Mouse (Mus musculus): ENCODE measurements around the gene Cbx7. TPM values are rescaled to one million over a fixed set of nuclear protein-coding genes. Genes with fewer than 3 reads are reported as not detected.

The Cbx7 gene
- polyA plus RNA-seq, 1 experiment from 2014 or later, result 4.7 TPM

DNA sequence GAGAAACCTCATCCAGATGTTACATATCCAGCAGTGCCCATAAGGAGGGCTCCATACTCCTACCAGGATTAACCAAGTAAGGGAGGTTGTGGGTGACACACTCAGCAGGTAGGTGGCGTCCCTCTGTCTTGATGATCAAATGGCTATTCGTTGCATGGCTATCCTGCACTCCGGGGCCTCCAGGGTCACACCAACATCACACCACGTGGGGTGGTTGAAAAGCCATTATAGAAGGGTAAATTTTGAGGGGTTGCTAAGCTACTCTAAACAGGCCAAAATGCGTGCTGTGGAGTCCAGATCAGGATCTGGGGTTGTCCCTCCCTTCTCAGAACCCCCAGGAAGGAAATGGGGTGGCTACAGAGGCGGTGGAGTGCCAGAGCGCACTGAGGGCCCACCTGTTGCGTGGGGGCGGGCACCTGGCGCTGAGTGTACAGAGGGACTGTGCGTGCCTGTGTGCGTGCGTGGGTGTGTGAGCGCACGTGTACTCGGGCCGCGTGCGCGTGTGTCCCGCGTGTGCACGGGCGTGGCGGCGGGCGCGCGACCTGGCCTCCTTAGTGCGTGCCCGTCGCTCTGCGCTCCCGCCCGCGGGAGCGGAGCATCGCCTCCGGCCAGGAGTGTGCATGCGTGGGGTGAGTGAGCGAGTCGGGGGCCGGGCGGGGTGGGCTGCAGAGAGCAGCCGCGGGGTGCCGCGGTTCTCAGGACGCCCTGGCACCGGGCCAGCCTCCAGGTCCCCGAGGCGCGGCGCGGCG, 41.0 kb upstream of the Cbx7 start:
- H3K36me3 ChIP-seq, result no peaks in the 10 kb centered on the region
- peak; percentile 78 for ATAC-seq (ENCODE audit: low FRiP score, low read depth)
- no peaks in the 10 kb centered on the region for H3K9me3 ChIP-seq
- peaks cover 24% of the 10 kb centered on the region for H3K27me3 ChIP-seq
- H3K4me3 ChIP-seq, result peak overlapping the region; percentile 62
- peak overlapping the region; percentile 77 for H3K9ac ChIP-seq
- peak overlapping the region; percentile 80 for H3K27ac ChIP-seq (replicated peaks)
- H3K4me2 ChIP-seq, result peak overlapping the region; percentile 95
- WGBS, result 2% methylated on average over 47 of the region's 56 CpGs
- peaks cover 37% of the 10 kb centered on the region for H3K4me1 ChIP-seq (replicated peaks)

DNA sequence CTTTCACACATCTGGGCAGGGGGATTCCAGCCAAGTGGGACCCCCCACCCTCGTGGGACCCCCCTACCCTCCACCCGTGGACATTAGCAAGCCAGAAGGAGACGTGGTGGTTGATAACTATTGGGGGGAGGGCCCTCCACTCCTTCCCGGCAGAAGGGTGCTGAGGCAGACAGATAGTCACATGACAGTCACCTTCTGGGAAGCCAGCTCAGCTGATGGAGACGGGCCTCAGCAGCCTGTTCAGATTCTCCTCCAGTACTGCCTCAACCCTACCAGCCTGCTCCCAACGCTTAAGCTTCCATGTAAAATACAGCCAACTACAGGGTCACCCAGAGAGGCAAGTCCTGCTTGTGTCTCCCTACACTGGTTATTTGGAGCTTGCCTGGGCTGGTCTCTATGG, 40.3 kb upstream of the Cbx7 start:
- H3K9ac ChIP-seq, result no peak overlapping the region

GRCm38 (mm10) chr15:80010182-80010558, 39.3 kb upstream of the Cbx7 start:
- H3K4me2 ChIP-seq, result peak overlapping the region; percentile 26
- no peaks in the 10 kb centered on the region for H3K36me3 ChIP-seq
- WGBS, result 18% methylated on average over 7 of the region's 7 CpGs
- H3K4me1 ChIP-seq (replicated peaks), result peaks cover 31% of the 10 kb centered on the region
- no peaks in the 10 kb centered on the region for H3K9me3 ChIP-seq
- H3K27me3 ChIP-seq, result peaks cover 9% of the 10 kb centered on the region
- H3K27ac ChIP-seq (replicated peaks), result no peak overlapping the region
- H3K9ac ChIP-seq, result no peak overlapping the region
- H3K4me3 ChIP-seq, result no peak overlapping the region
- ATAC-seq (ENCODE audit: low FRiP score, low read depth), result no peak

More for the DNA sequence above, 40.3 kb upstream of the Cbx7 start:
- no peaks in the 10 kb centered on the region for H3K36me3 ChIP-seq
- peaks cover 37% of the 10 kb centered on the region for H3K4me1 ChIP-seq (replicated peaks)
- peaks cover 19% of the 10 kb centered on the region for H3K27me3 ChIP-seq
- 0 out of 2 replicates have a peak overlapping the region, but pooled peaks have one; percentile 62 for H3K4me3 ChIP-seq
- no peaks in the 10 kb centered on the region for H3K9me3 ChIP-seq
- WGBS, result 37% methylated on average over 6 of the region's 6 CpGs
- H3K4me2 ChIP-seq, result peak overlapping the region; percentile 95
- no peak for ATAC-seq (ENCODE audit: low FRiP score, low read depth)
- H3K27ac ChIP-seq (replicated peaks), result no peak overlapping the region

DNA sequence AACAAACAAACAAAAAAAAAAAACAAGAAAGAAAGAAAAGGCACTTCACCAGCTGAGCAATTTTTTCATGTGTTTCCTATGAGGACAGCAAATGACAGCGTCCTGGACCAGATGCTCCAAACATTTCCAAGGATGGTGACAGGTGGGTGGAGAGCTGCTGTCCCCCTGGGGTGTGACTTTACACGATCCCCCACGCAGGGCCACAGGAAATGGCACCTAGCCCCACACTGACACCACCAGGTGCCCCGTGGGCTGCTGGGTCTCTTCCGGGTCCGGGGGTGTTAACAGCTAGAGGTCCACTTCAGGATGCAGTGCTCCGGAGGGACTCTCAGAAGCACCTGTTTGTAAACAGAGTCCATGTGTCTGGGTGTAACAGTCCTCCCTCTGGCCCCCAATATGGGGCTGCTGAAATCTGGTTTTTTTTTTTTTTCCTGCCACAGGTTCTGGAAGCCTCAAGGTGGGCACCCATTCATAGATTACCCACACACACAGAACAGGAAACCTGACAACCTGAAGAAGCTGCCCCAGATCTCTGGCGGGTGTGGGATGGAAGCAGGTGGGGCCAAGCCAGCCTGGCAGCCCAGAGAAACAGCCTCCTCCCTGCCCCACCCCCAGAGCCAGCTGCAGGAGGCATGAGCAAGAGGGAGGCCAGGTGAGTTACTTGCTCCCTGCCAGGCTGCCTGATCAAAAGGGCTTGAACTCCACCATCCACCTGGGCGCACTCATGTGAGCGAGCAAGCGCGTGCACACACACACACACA, 38.7 kb upstream of the Cbx7 start:
- Histone ChIP-seq H3K4me1 (replicated peaks) (peaks cover 30% of the 10 kb centered on the region), H3K4me2 (no peak overlapping the region), H3K36me3 (no peaks in the 10 kb centered on the region), H3K4me3 (no peak overlapping the region), H3K9me3 (no peaks in the 10 kb centered on the region), H3K27me3 (peaks cover 4% of the 10 kb centered on the region; the same call in 1 of the 2 replicates), H3K9ac (no peak overlapping the region), H3K27ac (replicated peaks) (no peak overlapping the region)
- ATAC-seq (ENCODE audit: low FRiP score, low read depth), result no peak
- 47% methylated on average over 10 of the region's 12 CpGs for WGBS

- WGBS, result 83% methylated on average over 6 of the region's 6 CpGs
- Histone ChIP-seq H3K9me3 (no peaks in the 10 kb centered on the region), H3K36me3 (no peaks in the 10 kb centered on the region), H3K4me1 (replicated peaks) (peaks cover 21% of the 10 kb centered on the region), H3K27me3 (no peaks in the 10 kb centered on the region), H3K27ac (replicated peaks) (no peak overlapping the region), H3K4me3 (no peak overlapping the region), H3K9ac (no peak overlapping the region), H3K4me2 (no peak overlapping the region)
- ATAC-seq (ENCODE audit: low FRiP score, low read depth), result no peak
Observed at GRCm38 (mm10) chr15:80008461-80008860, 37.5 kb upstream of the Cbx7 start.

DNA sequence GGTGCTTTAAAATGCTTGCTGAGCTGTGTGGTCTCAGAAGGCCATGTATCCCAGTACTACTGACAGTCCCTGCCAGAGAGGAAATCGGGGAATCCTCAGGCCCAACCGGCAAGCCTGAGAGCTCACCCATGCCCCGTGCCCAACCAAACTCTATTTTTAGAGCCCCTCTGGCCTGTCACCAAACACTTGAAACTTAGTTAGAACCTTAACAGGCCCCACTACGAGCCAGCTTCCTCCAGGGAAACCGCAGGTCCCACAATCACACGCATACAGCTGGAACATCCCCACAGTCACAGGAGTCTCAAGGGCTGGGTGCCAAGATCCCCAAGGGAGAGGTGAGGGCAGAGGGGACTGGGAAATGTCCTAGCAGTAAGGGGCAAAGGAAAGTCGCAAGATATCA, 35.2 kb upstream of the Cbx7 start:
- no peak overlapping the region for H3K4me3 ChIP-seq
- no peak overlapping the region for H3K4me2 ChIP-seq
- no peak overlapping the region for H3K9ac ChIP-seq
- no peak for ATAC-seq (ENCODE audit: low FRiP score, low read depth)
- no peaks in the 10 kb centered on the region for H3K9me3 ChIP-seq
- no peaks in the 10 kb centered on the region for H3K36me3 ChIP-seq
- H3K27me3 ChIP-seq, result no peaks in the 10 kb centered on the region
- peaks cover 7% of the 10 kb centered on the region for H3K4me1 ChIP-seq (replicated peaks)
- H3K27ac ChIP-seq (replicated peaks), result no peak overlapping the region
- 87% methylated on average over 7 of the region's 7 CpGs for WGBS

DNA sequence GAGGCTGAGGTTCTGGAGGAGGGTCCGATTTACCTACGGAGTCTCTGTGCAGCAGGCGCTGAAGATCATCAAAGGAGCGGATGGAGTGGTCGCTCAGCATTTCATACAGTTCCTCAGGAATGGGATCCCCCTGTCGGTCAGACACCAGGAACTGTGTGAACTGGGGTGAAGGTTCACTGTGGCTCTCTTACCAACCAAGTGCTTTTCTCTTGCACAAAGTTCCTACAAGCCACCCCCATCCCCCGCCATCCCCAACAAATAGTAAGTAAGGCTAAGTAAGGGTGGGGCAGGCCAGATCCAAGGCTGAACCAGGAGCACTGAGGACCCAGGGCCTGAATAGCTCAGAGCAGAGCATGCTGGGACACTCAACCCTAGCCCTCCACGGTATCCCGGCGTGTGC, 34.5 kb upstream of the Cbx7 start:
- Histone ChIP-seq H3K9me3 (no peaks in the 10 kb centered on the region), H3K4me2 (no peak overlapping the region), H3K27me3 (no peaks in the 10 kb centered on the region), H3K4me3 (no peak overlapping the region), H3K4me1 (replicated peaks) (peaks cover 7% of the 10 kb centered on the region), H3K36me3 (no peaks in the 10 kb centered on the region), H3K27ac (replicated peaks) (no peak overlapping the region), H3K9ac (no peak overlapping the region)
- WGBS, result 81% methylated on average over 10 of the region's 10 CpGs
- ATAC-seq (ENCODE audit: low FRiP score, low read depth), result no peak

DNA sequence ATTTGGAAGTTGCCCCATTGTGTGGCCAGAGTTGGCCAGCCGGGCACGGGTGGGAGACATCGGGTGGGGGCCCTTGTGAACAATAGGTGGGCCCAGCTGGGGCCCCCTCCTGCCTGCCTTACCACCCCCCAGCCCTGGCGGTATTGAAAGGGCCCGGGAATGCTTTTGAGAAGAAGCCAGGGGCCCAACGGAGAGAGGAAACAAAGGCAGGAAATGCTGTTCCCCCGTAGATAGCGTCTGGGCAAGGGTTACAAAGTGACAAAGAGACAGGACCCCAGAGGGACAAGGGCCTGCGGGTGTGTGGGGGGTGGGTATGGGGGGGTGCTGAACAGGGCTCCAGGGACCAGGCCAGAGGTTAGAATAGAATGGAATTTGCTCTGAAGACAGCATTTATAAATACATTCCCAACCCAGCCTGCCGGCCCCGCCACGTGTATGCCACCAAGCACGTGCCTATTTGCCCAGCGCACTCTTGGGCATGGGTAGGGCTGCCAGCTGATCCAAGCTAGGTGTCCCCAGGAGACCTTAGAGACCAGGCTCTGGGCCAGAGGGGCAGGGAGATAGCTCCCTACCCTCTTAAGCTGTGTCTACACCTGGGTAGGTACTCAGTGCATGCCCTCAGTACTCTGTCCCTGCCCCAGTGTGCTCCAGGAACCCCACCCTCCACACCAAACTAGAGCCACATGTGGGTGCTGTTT, 33.9 kb upstream of the Cbx7 start:
- H3K27me3 ChIP-seq, result no peaks in the 10 kb centered on the region
- WGBS, result 14% methylated on average over 14 of the region's 14 CpGs
- H3K4me3 ChIP-seq, result no peak overlapping the region
- H3K9me3 ChIP-seq, result no peaks in the 10 kb centered on the region
- H3K9ac ChIP-seq, result no peak overlapping the region
- no peak overlapping the region for H3K27ac ChIP-seq (replicated peaks)
- H3K36me3 ChIP-seq, result no peaks in the 10 kb centered on the region
- ATAC-seq (ENCODE audit: low FRiP score, low read depth), result 0 out of 2 replicates have a peak, but pooled peaks have one; percentile 34
- H3K4me1 ChIP-seq (replicated peaks), result peaks cover 7% of the 10 kb centered on the region
- no peak overlapping the region for H3K4me2 ChIP-seq

GRCm38 (mm10) chr15:80003581-80003980, 32.7 kb upstream of the Cbx7 start:
- no peak for ATAC-seq (ENCODE audit: low FRiP score, low read depth)
- H3K27me3 ChIP-seq, result no peaks in the 10 kb centered on the region
- H3K4me3 ChIP-seq, result no peak overlapping the region
- no peak overlapping the region for H3K9ac ChIP-seq
- no peaks in the 10 kb centered on the region for H3K36me3 ChIP-seq
- H3K27ac ChIP-seq (replicated peaks), result no peak overlapping the region
- WGBS, result 17% methylated on average over 2 of the region's 2 CpGs
- H3K4me2 ChIP-seq, result no peak overlapping the region
- peaks cover 7% of the 10 kb centered on the region for H3K4me1 ChIP-seq (replicated peaks)
- H3K9me3 ChIP-seq, result no peaks in the 10 kb centered on the region

DNA sequence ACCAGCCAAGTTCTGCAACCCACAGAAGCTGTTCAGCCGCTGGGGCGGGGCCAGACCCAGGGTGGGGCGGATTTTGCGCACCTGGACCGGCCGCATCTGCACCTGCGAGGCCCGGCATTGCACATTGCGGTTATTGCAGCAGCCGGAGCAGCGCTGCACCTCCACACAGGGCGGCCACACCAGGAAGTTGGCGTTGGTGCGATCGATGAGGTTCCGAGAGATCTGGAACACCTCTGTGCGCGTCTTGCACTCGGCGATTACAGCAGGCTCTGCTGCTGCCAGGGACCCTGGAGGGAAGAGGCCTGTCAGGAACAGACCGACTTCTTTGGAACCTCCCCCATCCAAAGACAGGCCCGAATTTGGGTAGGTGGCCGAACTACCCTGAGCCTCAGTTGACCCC, 30.7 kb upstream of the Cbx7 start:
- no peak overlapping the region for H3K4me3 ChIP-seq
- no peak overlapping the region for H3K27ac ChIP-seq (replicated peaks)
- no peaks in the 10 kb centered on the region for H3K36me3 ChIP-seq
- no peak overlapping the region for H3K9ac ChIP-seq
- H3K4me1 ChIP-seq (replicated peaks), result peaks cover 7% of the 10 kb centered on the region
- 91% methylated on average over 23 of the region's 23 CpGs for WGBS
- H3K4me2 ChIP-seq, result no peak overlapping the region
- no peak for ATAC-seq (ENCODE audit: low FRiP score, low read depth)
- no peaks in the 10 kb centered on the region for H3K27me3 ChIP-seq
- no peaks in the 10 kb centered on the region for H3K9me3 ChIP-seq

GRCm38 (mm10) chr15:80000694-80001093, 29.8 kb upstream of the Cbx7 start:
- Histone ChIP-seq H3K4me3 (no peak overlapping the region), H3K4me2 (no peak overlapping the region), H3K27me3 (no peaks in the 10 kb centered on the region), H3K9ac (no peak overlapping the region), H3K4me1 (replicated peaks) (peaks cover 7% of the 10 kb centered on the region), H3K36me3 (no peaks in the 10 kb centered on the region), H3K9me3 (no peaks in the 10 kb centered on the region), H3K27ac (replicated peaks) (no peak overlapping the region)
- 49% methylated on average over 8 of the region's 8 CpGs for WGBS
- ATAC-seq (ENCODE audit: low FRiP score, low read depth), result no peak

DNA sequence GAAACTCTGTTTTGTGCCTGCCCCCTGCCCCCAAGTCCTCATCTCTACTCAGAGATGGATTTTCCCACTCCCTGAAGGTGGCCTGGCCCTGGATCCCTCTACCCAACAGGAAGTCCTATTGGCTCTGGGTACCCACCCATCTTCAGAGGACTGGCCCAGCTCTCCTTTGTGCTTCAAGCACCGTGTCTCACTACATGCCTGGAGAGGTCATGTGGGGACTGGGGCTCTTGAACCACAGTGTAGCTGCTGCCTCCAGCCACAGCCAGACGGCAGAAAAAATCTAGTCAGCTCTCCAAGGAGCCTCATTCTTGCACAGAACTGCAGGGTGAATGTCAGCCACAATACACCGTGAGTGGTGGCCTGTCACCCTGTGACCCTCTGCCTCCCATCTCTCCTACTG, 27.1 kb upstream of the Cbx7 start:
- no peak overlapping the region for H3K9ac ChIP-seq
- 52% methylated on average over 3 of the region's 3 CpGs for WGBS
- no peak overlapping the region for H3K27ac ChIP-seq (replicated peaks)
- no peak overlapping the region for H3K4me2 ChIP-seq
- H3K4me3 ChIP-seq, result no peak overlapping the region
- ATAC-seq (ENCODE audit: low FRiP score, low read depth), result no peak
- H3K9me3 ChIP-seq, result no peaks in the 10 kb centered on the region
- H3K36me3 ChIP-seq, result no peaks in the 10 kb centered on the region
- no peaks in the 10 kb centered on the region for H3K27me3 ChIP-seq
- no peaks in the 10 kb centered on the region for H3K4me1 ChIP-seq (replicated peaks)

Measured in hindbrain, embryonic 15.5 days (tissue).